Mouse (Mus musculus) G1E (cell line): ENCODE measurements around the gene Cdc73.

Experiments used
- CTCF ChIP-seq: IDR thresholded peaks from 2 replicates; pipeline ENCODE4 v1.5.1; 2012; ENCODE audit warnings: low read depth, low read length, inconsistent platforms, mixed read lengths
- GATA1 ChIP-seq: IDR thresholded peaks from 2 replicates; pipeline ENCODE4 v1.6.1; 2012; ENCODE audit warnings: borderline replicate concordance, low read length, inconsistent platforms, mixed read lengths
- GATA2 ChIP-seq: IDR thresholded peaks from 2 replicates; pipeline ENCODE4 v1.6.1; 2012; ENCODE audit warnings: low read depth, low read length, inconsistent platforms, borderline replicate concordance
- POLR2AphosphoS5 ChIP-seq: IDR thresholded peaks from 2 replicates; pipeline ENCODE4 v1.6.1; 2012; ENCODE audit warnings: low read depth, low read length, inconsistent platforms; ENCODE audit not compliant: insufficient replicate concordance
- TAL1 ChIP-seq: conservative IDR thresholded peaks from 2 replicates; pipeline ENCODE4 v1.6.1; 2012; ENCODE audit warnings: low read depth, low read length, inconsistent platforms, mixed read lengths

DNA sequence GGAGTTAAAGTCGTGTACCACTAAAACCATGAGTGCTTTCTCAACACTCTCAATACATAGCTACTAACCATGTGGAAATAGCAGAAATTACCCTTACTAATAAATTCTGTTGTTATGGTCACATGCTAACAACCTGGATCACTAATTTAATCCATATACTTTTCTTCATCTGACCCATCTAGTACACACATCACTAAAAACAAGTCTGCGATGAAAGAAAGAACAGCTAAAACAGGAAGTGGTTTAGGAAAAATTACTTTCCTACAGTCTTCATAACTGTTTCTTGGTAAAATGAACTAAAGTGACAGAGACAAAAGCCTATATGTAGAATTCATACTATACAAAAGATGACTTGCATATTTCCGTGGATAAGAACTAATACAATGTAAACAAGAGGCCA is 49.0 kb downstream of the Cdc73 start:
- no peak for TF ChIP-seq CTCF
- TF ChIP-seq POLR2AphosphoS5 = no peak
- TF ChIP-seq TAL1 = no peak
- no peak for TF ChIP-seq GATA1
- TF ChIP-seq GATA2 = no peak
